Mouse (Mus musculus) right cerebral cortex, postnatal 36 days (tissue): ENCODE results near the gene Pptc7.

Source experiments
- DNase-seq, 2 experiments: peaks; one replicate each; pipeline ENCODE4 v3.0.0; 2022; ENCODE audit warnings: low spot score in 2 of 2, mixed read lengths in 1 of 2

Pptc7 gene

GRCm38 (mm10) chr5:122284183-122285028 lies at the start of gene Pptc7:
Gene Pptc7, plus strand, starts transcription at chr5:122284365.
- DNase-seq = peak; percentile 86 to 88

- no peak for DNase-seq
These were observed 48.8 kb upstream of the Pptc7 start for GRCm38 (mm10) chr5:122235196-122235836.

DNA sequence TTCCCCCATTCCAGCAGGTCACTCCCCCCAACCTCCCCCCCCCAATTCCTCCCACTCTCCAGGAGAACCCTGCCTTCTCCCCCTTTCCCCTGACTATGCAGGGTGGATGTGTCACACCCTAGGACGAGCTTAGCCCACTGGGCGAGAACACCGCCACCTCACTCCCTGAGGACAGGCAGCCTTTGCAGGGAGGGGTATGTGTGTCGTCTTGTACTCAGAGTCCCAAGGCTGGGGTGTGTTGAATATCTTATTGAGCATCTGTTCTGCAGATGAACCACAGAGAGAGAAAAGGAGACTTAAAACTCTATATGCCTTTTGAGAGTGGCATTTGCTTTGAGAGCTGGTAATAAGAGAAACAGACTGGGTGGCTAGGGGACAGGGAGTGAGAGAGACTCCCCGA lies 47.0 kb upstream of the Pptc7 start:
- no peak for DNase-seq

- no peak for DNase-seq
These were observed 44.5 kb upstream of the Pptc7 start for GRCm38 (mm10) chr5:122239618-122240017.

- no peak for DNase-seq
These were observed 43.6 kb upstream of the Pptc7 start for GRCm38 (mm10) chr5:122240521-122240920.

DNA sequence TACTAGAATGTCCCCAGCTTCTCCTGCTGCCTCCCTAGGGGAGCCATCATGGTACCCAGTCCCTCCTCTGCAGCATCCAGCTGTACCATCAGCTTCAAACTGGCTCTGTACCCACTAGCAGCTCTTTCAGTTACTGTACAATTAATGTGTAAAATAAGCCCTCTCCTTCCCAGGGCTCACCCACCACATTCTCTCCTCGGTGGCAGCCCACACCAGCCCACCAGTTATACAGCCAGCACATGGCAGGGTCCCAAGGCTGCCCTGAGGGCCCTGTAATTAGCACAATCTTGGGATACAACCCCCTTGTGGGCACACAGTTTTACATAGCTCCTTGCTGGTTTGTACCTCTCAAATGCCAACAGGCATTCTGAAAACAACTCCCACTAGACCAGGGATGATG lies 43.2 kb upstream of the Pptc7 start:
- DNase-seq = no peak

DNA sequence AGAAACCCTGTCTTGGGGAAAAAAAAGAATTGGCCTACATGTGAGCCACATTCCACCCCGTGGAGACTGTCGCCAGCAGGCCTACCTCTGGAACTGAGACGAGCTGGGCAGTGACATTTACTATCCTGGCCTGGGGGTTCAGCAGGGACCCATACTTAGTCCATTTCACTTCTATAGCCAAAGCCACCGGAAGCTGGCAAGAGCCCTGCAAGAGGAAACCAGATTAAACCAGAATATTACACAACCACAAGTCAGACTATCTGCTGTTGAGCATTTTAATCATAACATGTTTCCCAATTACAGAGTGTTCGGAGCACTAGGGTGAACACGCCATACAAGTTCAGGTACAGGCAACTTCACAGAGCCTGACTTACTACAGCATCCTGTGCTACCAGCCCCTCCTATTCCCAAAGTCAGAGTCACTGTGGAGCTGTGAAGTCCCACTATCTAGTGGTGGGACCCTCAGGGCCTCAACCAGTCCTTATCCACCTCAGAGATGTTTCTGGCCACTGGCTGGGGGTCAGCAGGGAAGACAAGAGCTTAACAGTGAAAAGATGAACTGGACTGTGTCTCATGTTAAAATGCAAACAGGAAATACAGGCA lies 41.5 kb upstream of the Pptc7 start:
- no peak for DNase-seq

GRCm38 (mm10) chr5:122243781-122244523 lies 40.2 kb upstream of the Pptc7 start:
- peak; percentile 40 to 45 for DNase-seq

DNA sequence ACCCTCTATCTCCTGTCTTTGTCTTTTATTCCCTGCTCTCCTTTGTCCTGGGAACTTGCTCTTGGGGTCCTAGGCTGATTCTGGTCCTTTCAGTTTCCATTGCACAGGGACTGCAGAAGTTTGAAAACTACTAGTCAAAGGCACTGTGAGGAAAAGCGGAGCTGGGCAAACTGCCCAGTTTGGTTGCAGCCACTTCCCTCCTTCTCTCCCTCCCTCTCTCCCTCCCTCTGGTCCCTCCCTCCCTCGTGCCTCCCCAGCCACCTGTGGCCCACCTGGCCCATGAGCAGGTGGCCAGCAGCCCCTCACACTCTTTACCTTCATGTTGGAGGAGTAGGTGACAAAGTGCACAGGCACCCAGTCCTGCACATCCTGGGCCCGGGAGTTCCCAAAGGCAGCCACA lies 39.0 kb upstream of the Pptc7 start:
- no peak for DNase-seq

- DNase-seq = no peak
These were observed 37.5 kb upstream of the Pptc7 start for GRCm38 (mm10) chr5:122246547-122247167.

DNA sequence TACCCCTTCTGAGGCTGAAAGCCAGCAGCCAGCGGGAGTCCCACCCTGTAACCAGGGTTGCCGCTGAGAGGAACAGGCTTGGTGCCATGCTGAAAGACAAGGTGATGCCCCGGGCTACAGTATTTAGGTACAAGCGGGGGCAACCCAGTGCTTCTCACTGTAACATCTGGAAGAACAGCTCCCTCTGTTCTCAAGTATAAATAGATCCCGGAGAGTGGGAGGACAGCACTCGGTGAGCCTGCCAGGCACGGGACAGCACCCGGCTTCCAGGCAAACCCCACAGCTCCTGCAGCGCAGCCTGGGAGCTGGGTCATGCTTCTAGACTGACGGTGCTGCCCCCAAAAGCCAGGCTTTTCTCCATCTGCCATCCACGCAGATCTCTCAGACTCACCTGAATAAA lies 36.6 kb upstream of the Pptc7 start:
- peak; percentile 61 to 76 for DNase-seq

DNA sequence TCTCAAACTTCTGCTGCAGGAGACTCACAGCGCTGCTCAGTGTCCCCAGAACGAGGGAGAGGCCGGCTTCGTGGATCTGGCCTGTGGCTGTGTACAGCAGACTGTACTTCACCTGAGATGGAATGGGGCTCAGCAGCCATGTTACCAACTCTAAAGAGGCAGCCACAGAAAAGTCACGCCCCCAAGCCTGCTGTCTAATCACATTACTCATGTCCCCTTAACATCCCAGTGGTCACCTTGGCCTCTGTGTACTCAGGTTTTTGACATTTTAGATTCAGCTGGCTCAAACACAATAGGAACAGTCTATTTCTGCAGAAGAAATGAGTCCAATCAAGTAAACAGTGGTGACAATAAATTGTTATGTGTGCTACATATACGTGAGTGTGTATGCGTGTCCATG lies 36.2 kb upstream of the Pptc7 start:
- no peak for DNase-seq

DNA sequence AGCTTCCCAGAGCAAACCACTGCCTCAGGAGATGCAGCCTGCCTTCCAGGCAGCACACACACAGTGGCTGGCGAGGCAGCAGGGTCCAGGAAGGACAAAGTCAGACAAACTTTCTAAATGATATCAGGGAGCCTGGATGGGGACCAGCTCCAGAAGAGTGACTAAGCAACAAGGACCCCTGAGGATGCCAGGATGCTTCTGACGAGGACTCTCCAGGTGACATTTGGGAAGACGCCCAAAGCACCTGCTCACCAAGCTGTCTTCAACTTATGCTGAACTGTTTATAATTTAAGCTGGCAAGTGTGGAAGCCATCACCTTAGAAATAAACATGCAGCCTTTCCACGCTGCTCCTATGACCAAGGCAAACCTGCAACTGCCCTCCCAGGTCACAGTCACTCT lies 34.9 kb upstream of the Pptc7 start:
- DNase-seq = no peak

- DNase-seq = no peak
These were observed 32.1 kb upstream of the Pptc7 start for GRCm38 (mm10) chr5:122251895-122252606.

- no peak for DNase-seq
These were observed 26.0 kb upstream of the Pptc7 start for GRCm38 (mm10) chr5:122258027-122258741.

- no peak for DNase-seq
These were observed 22.1 kb upstream of the Pptc7 start for GRCm38 (mm10) chr5:122262104-122262503.

GRCm38 (mm10) chr5:122263933-122264905 lies 19.9 kb upstream of the Pptc7 start, which contains the start of gene Tctn1:
Gene Tctn1, minus strand, starts transcription at chr5:122264460.
- peak; percentile 76 to 80 for DNase-seq

- no peak for DNase-seq
These were observed 19.0 kb upstream of the Pptc7 start for GRCm38 (mm10) chr5:122265187-122265586.

- DNase-seq = no peak
These were observed 18.2 kb upstream of the Pptc7 start for GRCm38 (mm10) chr5:122265942-122266341.
